Mouse (Mus musculus) right cerebral cortex, adult 18-20 months (tissue): ENCODE measurements at regions not wholly inside any gene's neighbourhood (a gene's known extent, or its start where the extent isn't known, plus 50 kb on each side); places are given as distances from the start of the nearest gene placed in this dataset.

Source experiments
- DNase-seq: peaks from one replicate; pipeline ENCODE4 v3.0.0; 2022; ENCODE audit warnings: mixed read lengths

GRCm38 (mm10) chr19:60408436-60408835, 59.7 kb downstream of the Prlhr start:
- DNase-seq, result peak; percentile 8

DNA sequence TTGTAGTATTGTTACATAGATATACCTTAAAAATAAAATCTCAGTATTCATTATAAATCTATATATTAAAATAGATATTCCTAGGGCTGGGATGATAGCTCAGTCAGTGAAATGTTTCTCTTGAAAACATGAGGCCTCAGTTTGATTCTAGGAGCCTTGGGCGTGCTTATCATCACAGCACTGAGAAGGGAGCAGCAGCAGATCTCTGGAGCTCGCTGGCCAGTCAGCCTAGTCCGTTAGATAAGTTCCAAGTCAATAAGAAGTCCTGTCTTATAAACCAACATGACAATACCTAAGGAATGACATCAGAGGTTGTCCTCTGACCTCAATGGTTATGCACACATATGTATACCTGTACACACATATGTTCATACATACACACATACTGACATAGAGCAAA, 68.7 kb downstream of the Prlhr start:
- DNase-seq, result no peak

GRCm38 (mm10) chr19:60397666-60398065, 70.4 kb downstream of the Prlhr start:
- no peak for DNase-seq

- no peak for DNase-seq
Observed at GRCm38 (mm10) chr19:60396604-60397003, 71.5 kb downstream of the Prlhr start.

GRCm38 (mm10) chr19:60386563-60387241, 81.4 kb downstream of the Prlhr start:
- no peak for DNase-seq

GRCm38 (mm10) chr19:60384721-60385120, 83.4 kb downstream of the Prlhr start:
- no peak for DNase-seq

- DNase-seq, result no peak
Observed at GRCm38 (mm10) chr19:60382661-60383060, 85.4 kb downstream of the Prlhr start.

- DNase-seq, result no peak
Observed at GRCm38 (mm10) chr19:60379030-60379605, 89.0 kb downstream of the Prlhr start.

GRCm38 (mm10) chr19:60363988-60364599, 104.0 kb downstream of the Prlhr start:
- DNase-seq, result no peak

- no peak for DNase-seq
Observed at GRCm38 (mm10) chr19:60344911-60345310, 118.4 kb upstream of the Fam204a start.

- DNase-seq, result peak; percentile 49
Observed at GRCm38 (mm10) chr19:60341485-60341884, 115.0 kb upstream of the Fam204a start.

GRCm38 (mm10) chr19:60340234-60340633, 113.7 kb upstream of the Fam204a start:
- DNase-seq, result no peak

- no peak for DNase-seq
Observed at GRCm38 (mm10) chr19:60334521-60334920, 108.0 kb upstream of the Fam204a start.

GRCm38 (mm10) chr19:60328295-60328694, 101.8 kb upstream of the Fam204a start:
- no peak for DNase-seq

- DNase-seq, result no peak
Observed at GRCm38 (mm10) chr19:60325612-60326011, 99.1 kb upstream of the Fam204a start.

- no peak for DNase-seq
Observed at GRCm38 (mm10) chr19:60325112-60325511, 98.6 kb upstream of the Fam204a start.

GRCm38 (mm10) chr19:60310591-60310990, 84.1 kb upstream of the Fam204a start:
- peak; percentile 76 for DNase-seq

- no peak for DNase-seq
Observed at GRCm38 (mm10) chr19:60302371-60302770, 75.9 kb upstream of the Fam204a start.

GRCm38 (mm10) chr19:60300891-60301290, 74.4 kb upstream of the Fam204a start:
- no peak for DNase-seq

- DNase-seq, result no peak
Observed at GRCm38 (mm10) chr19:60290244-60290643, 63.7 kb upstream of the Fam204a start.

DNA sequence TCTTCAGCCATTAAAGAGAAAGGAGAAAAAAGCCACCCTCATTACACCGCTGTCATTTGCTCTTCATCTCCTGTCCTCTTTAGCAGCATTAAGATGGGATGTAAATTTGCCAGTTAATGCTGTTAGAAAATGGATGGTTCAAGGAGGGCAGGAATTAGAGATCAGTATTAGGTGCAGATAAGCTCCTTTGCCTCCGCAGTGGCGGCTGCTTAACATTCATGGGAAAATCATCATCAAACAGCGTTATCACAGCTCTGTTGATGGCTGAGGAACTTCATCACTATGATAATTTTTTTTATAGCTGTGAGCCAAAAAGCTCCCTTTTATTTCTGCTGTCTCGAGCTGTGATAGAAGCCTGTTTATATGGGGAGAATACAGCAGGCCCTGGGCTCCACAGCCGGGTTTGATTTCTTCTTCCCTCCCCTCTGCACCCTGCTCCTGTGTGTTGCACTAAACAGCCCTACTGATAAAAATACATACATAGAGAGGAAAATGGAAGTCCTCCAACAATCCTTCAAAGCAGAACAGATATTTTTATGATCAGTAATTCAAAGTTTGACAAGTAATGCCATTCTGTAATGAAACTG, 60.4 kb upstream of the Fam204a start:
- DNase-seq, result no peak

- no peak for DNase-seq
Observed at GRCm38 (mm10) chr19:60284901-60285300, 58.4 kb upstream of the Fam204a start.
